Mouse (Mus musculus) frontal cortex, postnatal 25 days (tissue): ENCODE results near the gene Smyd1.

Experiments used
- DNase-seq, 2 experiments: peaks; one replicate each; pipeline ENCODE4 v3.0.0; 2022; ENCODE audit warnings: low spot score in 2 of 2

Smyd1 gene

GRCm38 (mm10) chr6:71204166-71204565, 117.9 kb downstream of the Smyd1 start:
- no peak for DNase-seq

GRCm38 (mm10) chr6:71203674-71204073, 118.4 kb downstream of the Smyd1 start:
- DNase-seq: no peak

GRCm38 (mm10) chr6:71201925-71202324, 120.1 kb downstream of the Smyd1 start:
- no peak for DNase-seq

GRCm38 (mm10) chr6:71199612-71200011, 122.4 kb downstream of the Smyd1 start, which contains the start of gene Fabp1:
Gene Fabp1, plus strand, starts transcription at chr6:71199827.
- no peak for DNase-seq

GRCm38 (mm10) chr6:71197636-71198535, 124.1 kb downstream of the Smyd1 start:
- DNase-seq: no peak

GRCm38 (mm10) chr6:71196107-71196506, 125.9 kb downstream of the Smyd1 start:
- DNase-seq: no peak

- no peak for DNase-seq
These were observed 128.8 kb downstream of the Smyd1 start for GRCm38 (mm10) chr6:71193151-71193740.

GRCm38 (mm10) chr6:71190501-71190900, 131.5 kb downstream of the Smyd1 start:
- DNase-seq: no peak

- no peak for DNase-seq
These were observed 132.5 kb downstream of the Smyd1 start for GRCm38 (mm10) chr6:71189578-71189977.

- DNase-seq: no peak
These were observed 137.0 kb downstream of the Smyd1 start for GRCm38 (mm10) chr6:71184941-71185604.

- no peak for DNase-seq
These were observed 141.4 kb downstream of the Smyd1 start for GRCm38 (mm10) chr6:71180596-71180995.

GRCm38 (mm10) chr6:71172812-71173580, 149.0 kb downstream of the Smyd1 start:
- DNase-seq: no peak

GRCm38 (mm10) chr6:71166551-71167169, 155.4 kb downstream of the Smyd1 start:
- DNase-seq: no peak

- no peak for DNase-seq
These were observed 157.6 kb downstream of the Smyd1 start for GRCm38 (mm10) chr6:71164394-71164793.
